Mouse (Mus musculus): ENCODE results near the gene Crxos. TPM values are rescaled to one million over a fixed set of nuclear protein-coding genes. Genes with fewer than 3 reads are reported as not detected.

Crxos gene
- polyA plus RNA-seq (2016; fragmentation: Nextera tagmentation; extraction: Ambion mirVana): not detected in 2 replicates

GRCm38 (mm10) chr7:15882317-15882716, at the start of gene Crxos:
Crxos (plus strand) TSS chr7:15882617.
- Histone ChIP-seq H3K4me3 (no peak within 1 kb of the TSS), H3K36me3 (no peaks in the 10 kb centered on the region), H3K9ac (no peak within 1 kb of the TSS), H3K27ac (no peak within 1 kb of the TSS), H3K4me1 (no peaks in the 10 kb centered on the region), H3K27me3 (replicated peaks) (no peaks in the 10 kb centered on the region), H3K4me2 (no peak within 1 kb of the TSS), H3K9me3 (replicated peaks) (no peaks in the 10 kb centered on the region)
- ATAC-seq: no peak
- 71% methylated on average over 2 of the region's 2 CpGs for WGBS (ENCODE audit: insufficient replicate concordance)

- ATAC-seq: no peak
- Histone ChIP-seq H3K4me2 (no peak within 1 kb of the TSS), H3K27me3 (replicated peaks) (no peaks in the 10 kb centered on the region), H3K4me1 (no peaks in the 10 kb centered on the region), H3K27ac (no peak within 1 kb of the TSS), H3K9me3 (replicated peaks) (peaks cover 18% of the 10 kb centered on the region), H3K9ac (no peak within 1 kb of the TSS), H3K4me3 (no peak within 1 kb of the TSS), H3K36me3 (no peaks in the 10 kb centered on the region)
- WGBS (ENCODE audit: insufficient replicate concordance): 70% methylated on average over 3 of the region's 3 CpGs
These were observed 42.8 kb upstream of the Crxos start, which contains the start of gene Obox6 for GRCm38 (mm10) chr7:15839578-15839977. Obox6 (minus strand) TSS chr7:15839678.

GRCm38 (mm10) chr7:15859657-15860056, 22.8 kb upstream of the Crxos start:
- Histone ChIP-seq H3K27ac (no peak overlapping the region), H3K27me3 (replicated peaks) (no peaks in the 10 kb centered on the region), H3K9ac (no peak overlapping the region), H3K36me3 (no peaks in the 10 kb centered on the region), H3K9me3 (replicated peaks) (no peaks in the 10 kb centered on the region; the same call in 1 of the 2 replicates), H3K4me1 (no peaks in the 10 kb centered on the region), H3K4me2 (no peak overlapping the region), H3K4me3 (no peak overlapping the region)
- 27% methylated on average over 2 of the region's 2 CpGs for WGBS (ENCODE audit: insufficient replicate concordance)
- no peak for ATAC-seq

GRCm38 (mm10) chr7:15864104-15864503, 18.3 kb upstream of the Crxos start:
- WGBS (ENCODE audit: insufficient replicate concordance): 58% methylated on average over 4 of the region's 4 CpGs
- no peaks in the 10 kb centered on the region for H3K9me3 ChIP-seq (replicated peaks)
- H3K9ac ChIP-seq: no peak overlapping the region
- no peak for ATAC-seq
- H3K4me1 ChIP-seq: no peaks in the 10 kb centered on the region
- no peaks in the 10 kb centered on the region for H3K36me3 ChIP-seq
- H3K27ac ChIP-seq: no peak overlapping the region
- no peak overlapping the region for H3K4me2 ChIP-seq
- H3K4me3 ChIP-seq: no peak overlapping the region
- no peaks in the 10 kb centered on the region for H3K27me3 ChIP-seq (replicated peaks)

GRCm38 (mm10) chr7:15879756-15880155, 2.7 kb upstream of the Crxos start, which contains the start of gene Crx:
Crx (minus strand) TSS chr7:15879968.
- no peak within 1 kb of the TSS for H3K9ac ChIP-seq
- H3K36me3 ChIP-seq: no peaks in the 10 kb centered on the region
- H3K9me3 ChIP-seq (replicated peaks): no peaks in the 10 kb centered on the region
- H3K4me2 ChIP-seq: no peak within 1 kb of the TSS
- WGBS (ENCODE audit: insufficient replicate concordance): 26% methylated on average over 4 of the region's 4 CpGs
- no peaks in the 10 kb centered on the region for H3K4me1 ChIP-seq
- ATAC-seq: no peak
- H3K4me3 ChIP-seq: no peak within 1 kb of the TSS
- H3K27ac ChIP-seq: no peak within 1 kb of the TSS
- H3K27me3 ChIP-seq (replicated peaks): no peaks in the 10 kb centered on the region

- H3K27ac ChIP-seq: no peak overlapping the region
- WGBS (ENCODE audit: insufficient replicate concordance): 18% methylated on average over 7 of the region's 7 CpGs
- no peaks in the 10 kb centered on the region for H3K4me1 ChIP-seq
- H3K27me3 ChIP-seq (replicated peaks): no peaks in the 10 kb centered on the region
- no peak for ATAC-seq
- H3K4me2 ChIP-seq: no peak overlapping the region
- no peaks in the 10 kb centered on the region for H3K9me3 ChIP-seq (replicated peaks)
- H3K4me3 ChIP-seq: no peak overlapping the region
- H3K9ac ChIP-seq: no peak overlapping the region
- no peaks in the 10 kb centered on the region for H3K36me3 ChIP-seq
These were observed 1.0 kb upstream of the Crxos start for GRCm38 (mm10) chr7:15881388-15881787.

GRCm38 (mm10) chr7:15881831-15882230, 586 bp upstream of the Crxos start:
- ATAC-seq: no peak
- no peaks in the 10 kb centered on the region for H3K36me3 ChIP-seq
- no peak overlapping the region for H3K4me3 ChIP-seq
- no peaks in the 10 kb centered on the region for H3K9me3 ChIP-seq (replicated peaks)
- no peaks in the 10 kb centered on the region for H3K4me1 ChIP-seq
- no peak overlapping the region for H3K9ac ChIP-seq
- H3K27me3 ChIP-seq (replicated peaks): no peaks in the 10 kb centered on the region
- no peak overlapping the region for H3K27ac ChIP-seq
- H3K4me2 ChIP-seq: no peak overlapping the region
- WGBS (ENCODE audit: insufficient replicate concordance): 34% methylated on average over 3 of the region's 3 CpGs

GRCm38 (mm10) chr7:15884127-15884526, 1.7 kb downstream of the Crxos start:
- H3K27ac ChIP-seq: no peak overlapping the region
- H3K4me3 ChIP-seq: no peak overlapping the region
- ATAC-seq: no peak
- no peaks in the 10 kb centered on the region for H3K9me3 ChIP-seq (replicated peaks)
- H3K4me1 ChIP-seq: no peaks in the 10 kb centered on the region
- no peak overlapping the region for H3K4me2 ChIP-seq
- H3K36me3 ChIP-seq: no peaks in the 10 kb centered on the region
- H3K27me3 ChIP-seq (replicated peaks): no peaks in the 10 kb centered on the region
- 74% methylated on average over 2 of the region's 2 CpGs for WGBS (ENCODE audit: insufficient replicate concordance)
- H3K9ac ChIP-seq: no peak overlapping the region

GRCm38 (mm10) chr7:15894251-15894650, 11.8 kb downstream of the Crxos start:
- 37% methylated on average over 1 of the region's 1 CpGs for WGBS (ENCODE audit: insufficient replicate concordance)
- Histone ChIP-seq H3K36me3 (no peaks in the 10 kb centered on the region), H3K4me1 (no peaks in the 10 kb centered on the region), H3K4me3 (no peak overlapping the region), H3K9ac (no peak overlapping the region), H3K4me2 (no peak overlapping the region), H3K27ac (no peak overlapping the region), H3K27me3 (replicated peaks) (no peaks in the 10 kb centered on the region), H3K9me3 (replicated peaks) (no peaks in the 10 kb centered on the region)
- no peak for ATAC-seq

- no peaks in the 10 kb centered on the region for H3K36me3 ChIP-seq
- H3K4me3 ChIP-seq: no peak overlapping the region
- H3K4me1 ChIP-seq: no peaks in the 10 kb centered on the region
- no peak overlapping the region for H3K27ac ChIP-seq
- WGBS (ENCODE audit: insufficient replicate concordance): 53% methylated on average over 9 of the region's 9 CpGs
- H3K4me2 ChIP-seq: no peak overlapping the region
- H3K9me3 ChIP-seq (replicated peaks): no peaks in the 10 kb centered on the region
- H3K9ac ChIP-seq: no peak overlapping the region
- no peak for ATAC-seq
- no peaks in the 10 kb centered on the region for H3K27me3 ChIP-seq (replicated peaks)
These were observed 19.1 kb downstream of the Crxos start for GRCm38 (mm10) chr7:15901366-15902048.

- Histone ChIP-seq H3K4me1 (no peaks in the 10 kb centered on the region), H3K27ac (no peak overlapping the region), H3K36me3 (no peaks in the 10 kb centered on the region), H3K9ac (no peak overlapping the region), H3K27me3 (replicated peaks) (peaks cover 6% of the 10 kb centered on the region), H3K9me3 (replicated peaks) (no peaks in the 10 kb centered on the region), H3K4me2 (no peak overlapping the region), H3K4me3 (no peak overlapping the region)
- no peak for ATAC-seq
- 62% methylated on average over 7 of the region's 7 CpGs for WGBS (ENCODE audit: insufficient replicate concordance)
These were observed 23.4 kb downstream of the Crxos start for GRCm38 (mm10) chr7:15905861-15906260.

GRCm38 (mm10) chr7:15906602-15907001, 24.2 kb downstream of the Crxos start:
- H3K27me3 ChIP-seq (replicated peaks): peaks cover 6% of the 10 kb centered on the region
- ATAC-seq: no peak
- no peaks in the 10 kb centered on the region for H3K36me3 ChIP-seq
- H3K4me3 ChIP-seq: no peak overlapping the region
- H3K4me2 ChIP-seq: no peak overlapping the region
- no peaks in the 10 kb centered on the region for H3K4me1 ChIP-seq
- no peak overlapping the region for H3K9ac ChIP-seq
- no peak overlapping the region for H3K27ac ChIP-seq
- 41% methylated on average over 1 of the region's 1 CpGs for WGBS (ENCODE audit: insufficient replicate concordance)
- H3K9me3 ChIP-seq (replicated peaks): no peaks in the 10 kb centered on the region

Measured in liver, embryonic 12.5 days (tissue).